In genomic region chr19:4990716-4991115, GRCm38 (mm10) we compare ENCODE assay signal across 9 mouse cellular contexts. TPM values are rescaled to one million over a fixed set of nuclear protein-coding genes. Genes with fewer than 3 reads are reported as not detected.
A peak's percentile ranks its signal among the peaks of the same experiment; 100 is the strongest.
DNase-seq lines count a peak whose midpoint lies in the region; ATAC-seq and TF ChIP-seq lines count a peak whose summit lies in the region.
"Had no signal": no experiment of that assay in that cellular context is flagged by ENCODE, and none has a peak within 500 bp of the region (broad histone marks: within the 10 kb centered on the region; RNA-seq: fewer than 3 reads in every experiment).

No protein-coding gene starts in this region.

- WGBS in heart, embryonic 13.5 days = 1% methylated on average over 19 of the region's 22 CpGs
- 3% methylated on average over 22 of the region's 22 CpGs for WGBS in heart, adult 2 months
- WGBS in hindbrain, embryonic 12.5 days = 3% methylated on average over 18 of the region's 22 CpGs
- 2% methylated on average over 20 of the region's 22 CpGs for WGBS in neural tube, embryonic 12.5 days
- WGBS in liver, postnatal 0 days (ENCODE audit: insufficient replicate concordance) = 4% methylated on average over 22 of the region's 22 CpGs

- H3K27ac ChIP-seq in heart, embryonic 13.5 days (replicated peaks) = no peak overlapping the region
- no peak overlapping the region for H3K27ac ChIP-seq in heart, adult 2 months
- no peak overlapping the region for H3K27ac ChIP-seq in hindbrain, embryonic 12.5 days
- no peak overlapping the region for H3K27ac ChIP-seq in neural tube, embryonic 12.5 days
- no peak overlapping the region for H3K27ac ChIP-seq in liver, postnatal 0 days (ENCODE audit: low read depth)

- peaks cover 6% of the 10 kb centered on the region; the same call in 1 of the 2 replicates for H3K36me3 ChIP-seq in heart, embryonic 13.5 days
- H3K36me3 ChIP-seq in heart, adult 2 months (ENCODE audit: control insufficient read depth, insufficient read depth, low read length) = no peaks in the 10 kb centered on the region; the same call in 1 of the 2 replicates
- H3K36me3 ChIP-seq in hindbrain, embryonic 12.5 days = no peaks in the 10 kb centered on the region
- no peaks in the 10 kb centered on the region for H3K36me3 ChIP-seq in neural tube, embryonic 12.5 days
- no peaks in the 10 kb centered on the region for H3K36me3 ChIP-seq in liver, postnatal 0 days (replicated peaks; ENCODE audit: insufficient read depth, low read length)

- no peak for TF ChIP-seq EP300 in heart, adult 2 months (IDR thresholded peaks at IDR 0.05; ENCODE audit: insufficient read depth, low read depth, low read length)
- TF ChIP-seq EP300 in liver, postnatal 0 days (IDR thresholded peaks at IDR 0.05; ENCODE audit: low read depth) = no peak

- no peaks in the 10 kb centered on the region for H3K79me2 ChIP-seq in heart, adult 2 months (replicated peaks; ENCODE audit: control insufficient read depth, insufficient read depth, low read length)

- H3K4me3 ChIP-seq in heart, embryonic 13.5 days = peak overlapping the region; percentile 27
- no peak overlapping the region for H3K4me3 ChIP-seq in heart, adult 2 months
- peak overlapping the region; percentile 42 for H3K4me3 ChIP-seq in hindbrain, embryonic 12.5 days
- peak overlapping the region; percentile 16 for H3K4me3 ChIP-seq in neural tube, embryonic 12.5 days
- no peak overlapping the region for H3K4me3 ChIP-seq in liver, postnatal 0 days (ENCODE audit: low read depth, low read length)

- DNase-seq in heart, adult 2 months = no peak
- peak; percentile 65 for DNase-seq in cerebellum, adult 9-11 months
- DNase-seq in adrenal gland, adult 8-10 months = no peak
- no peak for DNase-seq in adrenal gland, adult 2 months
- DNase-seq in liver, postnatal 0 days = no peak

- no peak for TF ChIP-seq POLR2A in heart, adult 2 months (IDR thresholded peaks at IDR 0.05; ENCODE audit: insufficient read depth, low read depth, low read length)

- peak overlapping the region; percentile 62 for H3K4me2 ChIP-seq in heart, embryonic 13.5 days
- peak overlapping the region; percentile 60 for H3K4me2 ChIP-seq in hindbrain, embryonic 12.5 days (replicated peaks)
- H3K4me2 ChIP-seq in neural tube, embryonic 12.5 days (replicated peaks) = peak overlapping the region; percentile 60
- H3K4me2 ChIP-seq in liver, postnatal 0 days (ENCODE audit: low read depth, low read length) = no peak overlapping the region

- TF ChIP-seq CTCF in heart, adult 2 months (IDR thresholded peaks at IDR 0.05) = no peak
- TF ChIP-seq CTCF in liver, postnatal 0 days (IDR thresholded peaks at IDR 0.05; ENCODE audit: low read depth) = no peak

- intact Hi-C loops in heart, adult 2 months (cut with DNase I) = no loop called here

- H3K9me3 ChIP-seq in heart, embryonic 13.5 days = no peaks in the 10 kb centered on the region
- no peaks in the 10 kb centered on the region for H3K9me3 ChIP-seq in hindbrain, embryonic 12.5 days (replicated peaks)
- no peaks in the 10 kb centered on the region for H3K9me3 ChIP-seq in neural tube, embryonic 12.5 days
- H3K9me3 ChIP-seq in liver, postnatal 0 days (ENCODE audit: low read length) = no peaks in the 10 kb centered on the region

- H3K27me3 ChIP-seq in heart, embryonic 13.5 days (replicated peaks) = peaks cover 62% of the 10 kb centered on the region
- no peaks in the 10 kb centered on the region for H3K27me3 ChIP-seq in heart, adult 2 months (ENCODE audit: control insufficient read depth, insufficient read depth, low read length)
- peaks cover 97% of the 10 kb centered on the region for H3K27me3 ChIP-seq in hindbrain, embryonic 12.5 days
- peaks cover 76% of the 10 kb centered on the region for H3K27me3 ChIP-seq in neural tube, embryonic 12.5 days (replicated peaks)
- H3K27me3 ChIP-seq in liver, postnatal 0 days (ENCODE audit: insufficient read depth, low read length) = peaks cover 39% of the 10 kb centered on the region

- ATAC-seq in heart, embryonic 13.5 days (ENCODE audit: extremely low read depth, insufficient number of reproducible peaks, low FRiP score, low TSS enrichment) = no peak
- ATAC-seq in hindbrain, embryonic 12.5 days (ENCODE audit: low FRiP score) = no peak; the same call in 1 of the 2 replicates
- no peak for ATAC-seq in neural tube, embryonic 12.5 days (ENCODE audit: low FRiP score, low read depth)
- ATAC-seq in liver, postnatal 0 days = no peak

- H3K9ac ChIP-seq in heart, embryonic 13.5 days = no peak overlapping the region
- H3K9ac ChIP-seq in heart, adult 2 months (ENCODE audit: low read depth, low read length) = no peak overlapping the region
- H3K9ac ChIP-seq in hindbrain, embryonic 12.5 days = no peak overlapping the region
- H3K9ac ChIP-seq in neural tube, embryonic 12.5 days = 0 out of 2 replicates have a peak overlapping the region, but pooled peaks have one; percentile 13
- H3K9ac ChIP-seq in liver, postnatal 0 days (replicated peaks) = no peak overlapping the region

- H3K4me1 ChIP-seq in heart, embryonic 13.5 days = peaks cover 51% of the 10 kb centered on the region
- H3K4me1 ChIP-seq in heart, adult 2 months (ENCODE audit: control insufficient read depth, insufficient read depth, low read length) = no peaks in the 10 kb centered on the region; the same call in 1 of the 2 replicates
- peaks cover 14% of the 10 kb centered on the region for H3K4me1 ChIP-seq in hindbrain, embryonic 12.5 days
- H3K4me1 ChIP-seq in neural tube, embryonic 12.5 days = peaks cover 8% of the 10 kb centered on the region
- no peaks in the 10 kb centered on the region for H3K4me1 ChIP-seq in liver, postnatal 0 days (ENCODE audit: insufficient read depth)

RNA-seq across cellular contexts. Expression of gene Npas4, which starts 0.6 kb away (rescaled TPM):
- 0.09 TPM in 2 replicates for polyA plus RNA-seq in heart, embryonic 13.5 days (2015; fragmentation: Nextera tagmentation; extraction: Ambion mirVana)
- total RNA-seq in heart, adult 2 months (2021) = not detected
- polyA plus RNA-seq in heart, adult 2 months (2012; rRNA removed) = 0.41 and 0.62 TPM in 2 replicates
- 0.08 and 0.10 TPM in 2 replicates for polyA plus RNA-seq in hindbrain, embryonic 12.5 days (2016; fragmentation: Nextera tagmentation; extraction: Ambion mirVana)
- polyA plus RNA-seq in neural tube, embryonic 12.5 days (2016; fragmentation: Nextera tagmentation; extraction: Ambion mirVana) = 0.06 and 0.08 TPM in 2 replicates
- under 1 TPM; 0.17 to 0.43 (median 0.32) TPM for total RNA-seq in adrenal gland, adult 8-10 months (2022)
- under 1 TPM; 0.43 to 0.55 TPM for total RNA-seq in adrenal gland, adult 2 months (2021)
- polyA plus RNA-seq in adrenal gland, adult 2 months (2012; rRNA removed) = 1.1 and 1.3 TPM in 2 replicates
- polyA plus RNA-seq in liver, postnatal 0 days (2015; fragmentation: Nextera tagmentation; extraction: Ambion mirVana) = not detected in 2 replicates
- polyA plus RNA-seq: limb, embryonic 11.5 days had no signal

RNA-seq across cellular contexts. Expression of gene Mrpl11, which starts 28.8 kb away (rescaled TPM):
- 85.2 and 101 TPM in 2 replicates for polyA plus RNA-seq in heart, embryonic 13.5 days (2015; fragmentation: Nextera tagmentation; extraction: Ambion mirVana)
- total RNA-seq in heart, adult 2 months (2021) = 10 to 100 TPM; 61.0 to 67.4 TPM
- polyA plus RNA-seq in heart, adult 2 months (2012; rRNA removed) = 45.2 and 48.5 TPM in 2 replicates
- 116 and 124 TPM in 2 replicates for polyA plus RNA-seq in hindbrain, embryonic 12.5 days (2016; fragmentation: Nextera tagmentation; extraction: Ambion mirVana)
- polyA plus RNA-seq in neural tube, embryonic 12.5 days (2016; fragmentation: Nextera tagmentation; extraction: Ambion mirVana) = 126 and 132 TPM in 2 replicates
- 10 to 100 TPM; 44.6 to 56.9 (median 53.6) TPM for total RNA-seq in adrenal gland, adult 8-10 months (2022)
- 10 to 100 TPM; 43.1 to 60.6 TPM for total RNA-seq in adrenal gland, adult 2 months (2021)
- polyA plus RNA-seq in adrenal gland, adult 2 months (2012; rRNA removed) = 16.3 and 19.7 TPM in 2 replicates
- 45.4 and 48.9 TPM in 2 replicates for polyA plus RNA-seq in liver, postnatal 0 days (2015; fragmentation: Nextera tagmentation; extraction: Ambion mirVana)

RNA-seq across cellular contexts. Expression of gene Slc29a2, which starts 32.9 kb away (rescaled TPM):
- polyA plus RNA-seq in heart, embryonic 13.5 days (2015; fragmentation: Nextera tagmentation; extraction: Ambion mirVana) = 8.5 and 9.4 TPM in 2 replicates
- total RNA-seq in heart, adult 2 months (2021) = 10 to 100 TPM; 10.8 to 11.4 TPM
- 35.7 and 42.8 TPM in 2 replicates for polyA plus RNA-seq in heart, adult 2 months (2012; rRNA removed)
- 5.3 and 7.2 TPM in 2 replicates for polyA plus RNA-seq in hindbrain, embryonic 12.5 days (2016; fragmentation: Nextera tagmentation; extraction: Ambion mirVana)
- polyA plus RNA-seq in neural tube, embryonic 12.5 days (2016; fragmentation: Nextera tagmentation; extraction: Ambion mirVana) = 6.1 and 6.2 TPM in 2 replicates
- 1 to 10 TPM; 4.0 to 5.7 (median 4.5) TPM for total RNA-seq in adrenal gland, adult 8-10 months (2022)
- total RNA-seq in adrenal gland, adult 2 months (2021) = 1 to 10 TPM; 4.3 to 6.9 TPM
- 12.6 and 13.4 TPM in 2 replicates for polyA plus RNA-seq in adrenal gland, adult 2 months (2012; rRNA removed)
- polyA plus RNA-seq in liver, postnatal 0 days (2015; fragmentation: Nextera tagmentation; extraction: Ambion mirVana) = 0.87 and 1.0 TPM in 2 replicates

RNA-seq across cellular contexts. Expression of gene Peli3, which starts 47.8 kb away (rescaled TPM):
- 0.99 and 1.0 TPM in 2 replicates for polyA plus RNA-seq in heart, embryonic 13.5 days (2015; fragmentation: Nextera tagmentation; extraction: Ambion mirVana)
- total RNA-seq in heart, adult 2 months (2021) = 1 to 10 TPM; 2.4 to 2.5 TPM
- 1.9 and 2.5 TPM in 2 replicates for polyA plus RNA-seq in heart, adult 2 months (2012; rRNA removed)
- 6.5 and 6.7 TPM in 2 replicates for polyA plus RNA-seq in hindbrain, embryonic 12.5 days (2016; fragmentation: Nextera tagmentation; extraction: Ambion mirVana)
- 4.9 and 6.5 TPM in 2 replicates for polyA plus RNA-seq in neural tube, embryonic 12.5 days (2016; fragmentation: Nextera tagmentation; extraction: Ambion mirVana)
- total RNA-seq in adrenal gland, adult 8-10 months (2022) = 10 to 100 TPM; 10.9 to 19.5 (median 15.2) TPM
- 10 to 100 TPM in 1 of 2 experiments, 1 to 10 TPM in 1; 8.9 to 11.8 TPM for total RNA-seq in adrenal gland, adult 2 months (2021)
- 15.4 and 16.5 TPM in 2 replicates for polyA plus RNA-seq in adrenal gland, adult 2 months (2012; rRNA removed)
- 0.26 and 0.28 TPM in 2 replicates for polyA plus RNA-seq in liver, postnatal 0 days (2015; fragmentation: Nextera tagmentation; extraction: Ambion mirVana)

RNA-seq across cellular contexts. Expression of gene B4gat1, which starts 47.9 kb away (rescaled TPM):
- polyA plus RNA-seq in heart, embryonic 13.5 days (2015; fragmentation: Nextera tagmentation; extraction: Ambion mirVana) = 41.4 and 49.5 TPM in 2 replicates
- 10 to 100 TPM; 43.2 to 43.8 TPM for total RNA-seq in heart, adult 2 months (2021)
- 43.2 and 48.8 TPM in 2 replicates for polyA plus RNA-seq in heart, adult 2 months (2012; rRNA removed)
- 43.8 and 48.7 TPM in 2 replicates for polyA plus RNA-seq in hindbrain, embryonic 12.5 days (2016; fragmentation: Nextera tagmentation; extraction: Ambion mirVana)
- polyA plus RNA-seq in neural tube, embryonic 12.5 days (2016; fragmentation: Nextera tagmentation; extraction: Ambion mirVana) = 48.2 and 50.0 TPM in 2 replicates
- total RNA-seq in adrenal gland, adult 8-10 months (2022) = 10 to 100 TPM; 44.3 to 54.2 (median 51.8) TPM
- total RNA-seq in adrenal gland, adult 2 months (2021) = 10 to 100 TPM; 27.8 to 44.9 TPM
- 49.9 and 51.8 TPM in 2 replicates for polyA plus RNA-seq in adrenal gland, adult 2 months (2012; rRNA removed)
- 11.7 and 12.4 TPM in 2 replicates for polyA plus RNA-seq in liver, postnatal 0 days (2015; fragmentation: Nextera tagmentation; extraction: Ambion mirVana)

Comparison
In these comparisons a context has a peak if more than half of its experiments do, and no peak if none do; other contexts are left out.
1. H3K4me3 ChIP-seq: peak in heart, embryonic 13.5 days (single experiment), hindbrain, embryonic 12.5 days (single experiment) and neural tube, embryonic 12.5 days (single experiment); none in heart, adult 2 months (single experiment) and liver, postnatal 0 days (single experiment).